Mouse (Mus musculus): ENCODE data around the gene Pskh1.

DNA sequence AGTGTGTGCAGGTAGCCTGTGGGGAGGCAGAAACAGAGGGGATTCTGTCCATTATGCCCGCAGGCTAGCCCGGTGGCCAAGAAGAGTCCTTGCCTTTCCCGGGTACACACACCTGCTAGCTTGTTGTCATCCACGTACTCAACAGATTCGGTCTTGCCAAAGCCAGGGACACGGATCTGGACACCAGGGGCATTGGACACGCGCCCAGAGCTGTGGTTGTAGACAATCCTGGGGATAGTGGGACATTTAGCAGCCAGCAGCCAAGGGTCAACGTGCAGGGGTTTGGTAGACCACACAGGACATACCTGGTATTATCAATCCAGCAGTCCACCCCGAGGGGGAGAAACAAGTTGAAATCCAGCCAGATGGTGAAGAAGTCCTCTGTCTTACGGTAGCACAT, 41.8 kb downstream of the Pskh1 start:
- TF ChIP-seq EP300 (optimal IDR thresholded peaks at IDR 0.05) (no peak), CTCF (IDR thresholded peaks at IDR 0.05; ENCODE audit: low read depth) (no peak)
